8 mouse cellular contexts compared by ENCODE assay signal in genomic region chr2:26123079-26123648, GRCm38 (mm10). TPM values are rescaled to one million over a fixed set of nuclear protein-coding genes. Genes with fewer than 3 reads are reported as not detected.
DNase-seq lines count a peak whose midpoint lies in the region; ATAC-seq and TF ChIP-seq lines count a peak whose summit lies in the region.

TSS of gene Nacc2 (minus strand) at chr2:26123220.

- no peaks in the 10 kb centered on the region for H3K36me3 ChIP-seq in E14TG2a.4 (ENCODE audit: insufficient read depth, low read length)
- no peaks in the 10 kb centered on the region for H3K36me3 ChIP-seq in embryonic facial prominence, embryonic 14.5 days (ENCODE audit: control insufficient read depth, insufficient read depth, low read length)
- H3K36me3 ChIP-seq in heart, postnatal 0 days (replicated peaks; ENCODE audit: control insufficient read depth, insufficient read depth, low read length), result no peaks in the 10 kb centered on the region
- no peaks in the 10 kb centered on the region for H3K36me3 ChIP-seq in neural tube, embryonic 12.5 days

- ATAC-seq in embryonic facial prominence, embryonic 14.5 days (ENCODE audit: low read depth), result 0 out of 2 replicates have a peak, but pooled peaks have one; percentile 2
- ATAC-seq in heart, postnatal 0 days (ENCODE audit: insufficient read depth, low read depth), result no peak
- ATAC-seq in neural tube, embryonic 12.5 days (ENCODE audit: low FRiP score, low read depth), result no peak
- no peak for ATAC-seq in granulocyte monocyte progenitor cell, adult 5-6 weeks (replicated peaks; ENCODE audit: poor library complexity, severe bottlenecking)

- peak; percentile 49 for DNase-seq in 416B (ENCODE audit: low read depth)
- DNase-seq in embryonic facial prominence, embryonic 14.5 days (ENCODE audit: low spot score), result no peak
- no peak for DNase-seq in heart, postnatal 0 days (ENCODE audit: low spot score)
- DNase-seq in left cerebral cortex, postnatal 25 days (ENCODE audit: low spot score in 2 of 2), result no peak
- DNase-seq in embryo, embryonic 10.5 days (ENCODE audit: low spot score), result no peak

- H3K9me3 ChIP-seq in E14TG2a.4 (ENCODE audit: low read length), result no peaks in the 10 kb centered on the region
- H3K9me3 ChIP-seq in embryonic facial prominence, embryonic 14.5 days (ENCODE audit: control insufficient read depth, low read length), result no peaks in the 10 kb centered on the region
- H3K9me3 ChIP-seq in heart, postnatal 0 days (replicated peaks; ENCODE audit: control insufficient read depth, low read length), result no peaks in the 10 kb centered on the region
- no peaks in the 10 kb centered on the region for H3K9me3 ChIP-seq in neural tube, embryonic 12.5 days

- no peak within 1 kb of the TSS for H3K27ac ChIP-seq in embryonic facial prominence, embryonic 14.5 days (replicated peaks; ENCODE audit: low read depth, low read length)
- peak within 1 kb of the TSS; percentile 71 for H3K27ac ChIP-seq in heart, postnatal 0 days (ENCODE audit: low read depth)
- H3K27ac ChIP-seq in neural tube, embryonic 12.5 days, result no peak within 1 kb of the TSS

- H3K4me1 ChIP-seq in E14TG2a.4 (replicated peaks; ENCODE audit: low read depth, low read length), result peaks cover 53% of the 10 kb centered on the region
- peaks cover 24% of the 10 kb centered on the region; the same call in 1 of the 2 replicates for H3K4me1 ChIP-seq in embryonic facial prominence, embryonic 14.5 days (ENCODE audit: control insufficient read depth, insufficient read depth, low read length)
- H3K4me1 ChIP-seq in heart, postnatal 0 days (ENCODE audit: control insufficient read depth, insufficient read depth), result peaks cover 24% of the 10 kb centered on the region
- peaks cover 21% of the 10 kb centered on the region for H3K4me1 ChIP-seq in neural tube, embryonic 12.5 days

- H3K4me3 ChIP-seq in E14TG2a.4 (replicated peaks; ENCODE audit: low read length), result peak within 1 kb of the TSS; percentile 86
- peak within 1 kb of the TSS; percentile 84 for H3K4me3 ChIP-seq in embryonic facial prominence, embryonic 14.5 days (ENCODE audit: low read depth, low read length)
- peak within 1 kb of the TSS; percentile 84 for H3K4me3 ChIP-seq in heart, postnatal 0 days (ENCODE audit: low read depth, low read length)
- peak within 1 kb of the TSS; percentile 87 for H3K4me3 ChIP-seq in neural tube, embryonic 12.5 days

- H3K9ac ChIP-seq in embryonic facial prominence, embryonic 14.5 days (ENCODE audit: low read depth, low read length), result peak within 1 kb of the TSS; percentile 79
- peak within 1 kb of the TSS; percentile 57 for H3K9ac ChIP-seq in heart, postnatal 0 days (replicated peaks; ENCODE audit: low read depth, low read length)
- peak within 1 kb of the TSS; percentile 69 for H3K9ac ChIP-seq in neural tube, embryonic 12.5 days

- peaks cover 47% of the 10 kb centered on the region for H3K27me3 ChIP-seq in E14TG2a.4 (ENCODE audit: insufficient read depth, low read length)
- peaks cover 17% of the 10 kb centered on the region for H3K27me3 ChIP-seq in embryonic facial prominence, embryonic 14.5 days (replicated peaks; ENCODE audit: control insufficient read depth, insufficient read depth, low read length)
- H3K27me3 ChIP-seq in heart, postnatal 0 days (ENCODE audit: control insufficient read depth, insufficient read depth, low read length), result peaks cover 4% of the 10 kb centered on the region; the same call in 1 of the 2 replicates
- H3K27me3 ChIP-seq in neural tube, embryonic 12.5 days (replicated peaks), result peaks cover 41% of the 10 kb centered on the region

- 24% methylated on average over 9 of the region's 9 CpGs for WGBS in embryonic facial prominence, embryonic 14.5 days
- WGBS in heart, postnatal 0 days, result 23% methylated on average over 9 of the region's 9 CpGs
- 32% methylated on average over 9 of the region's 9 CpGs for WGBS in neural tube, embryonic 12.5 days

- TF ChIP-seq EP300 in heart, postnatal 0 days (IDR thresholded peaks at IDR 0.05; ENCODE audit: low read depth), result no peak

- TF ChIP-seq CTCF in E14TG2a.4 (conservative IDR thresholded peaks at IDR 0.05; ENCODE audit: low read length), result no peak
- no peak for TF ChIP-seq CTCF in heart, postnatal 0 days (IDR thresholded peaks at IDR 0.05; ENCODE audit: low read depth)

- intact Hi-C loops in left cerebral cortex, postnatal 25 days (cut with DNase I), result no loop called here

- peak within 1 kb of the TSS; percentile 83 for H3K4me2 ChIP-seq in embryonic facial prominence, embryonic 14.5 days (ENCODE audit: low read depth, low read length)
- H3K4me2 ChIP-seq in heart, postnatal 0 days (ENCODE audit: low read depth, low read length), result peak within 1 kb of the TSS; percentile 89
- H3K4me2 ChIP-seq in neural tube, embryonic 12.5 days (replicated peaks), result peak within 1 kb of the TSS; percentile 97

RNA-seq across cellular contexts. Expression of gene Nacc2, which starts in this region (rescaled TPM):
- 7.0 and 8.9 TPM in 2 replicates for polyA plus RNA-seq in embryonic facial prominence, embryonic 14.5 days (2014; fragmentation: Nextera tagmentation; extraction: Ambion mirVana)
- total RNA-seq in heart, postnatal 0 days (2014; rRNA removed; ENCODE audit: low replicate concordance), result 6.8 and 20.6 TPM in 2 replicates
- polyA plus RNA-seq in heart, postnatal 0 days (2015; fragmentation: Nextera tagmentation; extraction: Ambion mirVana), result 5.4 and 6.9 TPM in 2 replicates
- total RNA-seq in left cerebral cortex, postnatal 25 days (2021), result 10 to 100 TPM; 64.8 to 75.2 TPM
- polyA plus RNA-seq in neural tube, embryonic 12.5 days (2016; fragmentation: Nextera tagmentation; extraction: Ambion mirVana), result 15.0 and 15.2 TPM in 2 replicates
- 0.30 and 0.62 TPM in 2 replicates for total RNA-seq in granulocyte monocyte progenitor cell, adult 5-6 weeks (2014; fragmentation: Nextera tagmentation)
- 0.57 and 0.65 TPM in 2 replicates for total RNA-seq in granulocyte monocyte progenitor cell, adult 5-6 weeks (2017)
